Mouse (Mus musculus) kidney, postnatal 4 days (tissue): ENCODE measurements at regions not wholly inside any gene's neighbourhood (a gene's known extent, or its start where the extent isn't known, plus 50 kb on each side); places are given as distances from the start of the nearest gene placed in this dataset.

Experiments used
- DNase-seq, 2 experiments: peaks; one replicate each; pipeline ENCODE4 v3.0.0; 2021; ENCODE audit warnings: mixed read lengths in 2 of 2

DNA sequence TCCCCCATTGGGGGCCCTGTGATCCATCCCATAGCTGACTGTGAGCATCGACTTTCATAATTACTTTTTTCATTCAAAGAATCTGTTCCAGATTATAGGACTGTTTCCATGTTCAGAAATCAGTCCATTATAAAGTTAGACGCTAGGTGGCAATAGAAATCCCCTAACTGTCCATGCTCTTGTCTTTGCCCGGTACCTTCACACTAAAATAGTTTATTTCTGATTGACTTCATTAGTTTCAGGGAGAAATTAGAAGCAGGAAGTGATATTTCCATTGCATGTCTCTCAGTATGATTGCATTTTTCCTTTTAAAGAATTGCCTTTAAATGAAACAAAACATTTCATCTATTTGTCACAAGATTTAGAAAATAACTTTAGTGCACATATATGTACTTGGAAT, 131.7 kb downstream of the Fbxo8 start:
- no peak for DNase-seq

- DNase-seq, result no peak
Observed at GRCm38 (mm10) chr8:56684352-56684751, 133.5 kb downstream of the Fbxo8 start.

- no peak for DNase-seq
Observed at GRCm38 (mm10) chr8:56695436-56695835, 144.5 kb downstream of the Fbxo8 start.

GRCm38 (mm10) chr8:56700580-56701145, 149.8 kb downstream of the Fbxo8 start:
- no peak for DNase-seq

DNA sequence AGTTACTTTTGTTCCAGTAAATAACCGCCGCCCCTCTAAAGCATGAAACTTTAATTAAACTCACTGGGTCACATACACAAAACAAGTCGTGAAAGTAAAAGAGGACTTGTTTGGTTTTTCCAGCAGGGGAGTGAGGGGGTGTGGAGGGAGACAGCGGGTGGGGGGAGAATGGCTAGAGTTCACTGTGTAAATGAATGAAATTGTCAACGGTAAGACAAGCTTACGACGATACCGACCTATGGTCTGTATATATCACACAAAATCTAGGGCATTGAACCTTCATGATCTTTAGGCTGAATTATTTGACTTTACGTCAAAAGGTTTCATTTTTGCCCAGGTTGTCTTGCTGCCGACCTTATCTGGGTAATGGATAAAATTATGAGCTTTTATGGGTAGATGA, 155.5 kb downstream of the Fbxo8 start:
- DNase-seq, result no peak

GRCm38 (mm10) chr8:56706941-56707706, 156.2 kb downstream of the Fbxo8 start:
- DNase-seq, result no peak

DNA sequence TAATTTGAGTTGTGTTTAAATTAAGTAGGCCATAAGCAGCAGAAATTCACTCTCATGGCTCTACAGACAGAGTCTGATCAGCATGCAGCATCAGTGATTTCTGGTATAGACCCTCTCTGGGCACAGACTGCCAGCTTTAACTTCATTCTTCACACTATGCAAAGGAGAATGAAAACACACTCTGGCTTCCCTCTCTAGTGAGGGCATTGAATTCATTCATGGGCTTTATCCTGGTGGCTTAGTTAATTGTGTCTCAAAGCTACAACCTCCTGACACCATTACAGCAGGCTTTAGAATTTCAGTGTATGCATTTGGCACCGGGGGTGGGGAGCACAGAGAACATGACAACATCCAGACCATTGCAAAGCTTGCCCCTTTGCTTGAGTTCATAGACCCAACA, 169.1 kb downstream of the Fbxo8 start:
- DNase-seq, result no peak

GRCm38 (mm10) chr8:56722473-56723236, 171.8 kb downstream of the Fbxo8 start:
- no peak for DNase-seq

DNA sequence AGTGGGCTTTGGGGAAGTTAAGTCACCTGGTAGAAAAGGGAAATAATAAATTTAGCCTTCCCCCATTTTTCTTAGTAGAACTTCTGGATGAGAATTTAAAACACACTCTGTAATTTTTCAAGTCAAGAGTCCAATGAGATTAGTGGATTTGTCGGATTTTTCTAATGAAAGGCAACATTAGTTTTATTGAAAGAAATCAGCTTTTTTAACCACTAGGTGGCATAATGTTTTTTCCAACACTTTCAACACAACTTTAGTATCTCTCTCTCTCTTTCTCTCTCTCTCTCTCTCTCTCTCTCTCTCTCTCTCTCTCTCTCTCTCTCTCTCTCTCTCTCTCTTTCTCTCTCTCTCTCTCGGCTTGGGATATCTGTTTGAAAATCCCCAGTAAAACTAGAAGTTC, 173.7 kb downstream of the Fbxo8 start:
- DNase-seq, result no peak

- no peak for DNase-seq
Observed at GRCm38 (mm10) chr8:56733318-56733717, 182.4 kb downstream of the Fbxo8 start.

DNA sequence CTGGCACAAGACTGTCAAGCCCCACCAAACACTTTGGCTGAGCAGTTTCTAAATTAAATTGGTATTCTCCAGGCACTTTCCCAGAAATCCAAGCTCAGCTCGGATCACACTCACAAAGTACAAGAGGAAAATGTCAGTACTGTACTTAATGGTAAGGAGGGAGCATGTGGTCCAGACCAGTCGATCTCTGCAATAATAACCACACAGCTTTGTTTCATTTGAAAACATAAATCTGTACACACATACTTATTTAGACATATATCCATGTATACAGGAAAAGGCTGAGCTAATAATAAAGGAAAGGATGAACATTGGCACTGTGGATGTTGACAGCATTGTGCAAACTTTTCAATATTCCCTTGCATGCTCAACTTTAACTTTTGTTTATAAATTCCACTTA, 184.1 kb downstream of the Fbxo8 start:
- no peak for DNase-seq

DNA sequence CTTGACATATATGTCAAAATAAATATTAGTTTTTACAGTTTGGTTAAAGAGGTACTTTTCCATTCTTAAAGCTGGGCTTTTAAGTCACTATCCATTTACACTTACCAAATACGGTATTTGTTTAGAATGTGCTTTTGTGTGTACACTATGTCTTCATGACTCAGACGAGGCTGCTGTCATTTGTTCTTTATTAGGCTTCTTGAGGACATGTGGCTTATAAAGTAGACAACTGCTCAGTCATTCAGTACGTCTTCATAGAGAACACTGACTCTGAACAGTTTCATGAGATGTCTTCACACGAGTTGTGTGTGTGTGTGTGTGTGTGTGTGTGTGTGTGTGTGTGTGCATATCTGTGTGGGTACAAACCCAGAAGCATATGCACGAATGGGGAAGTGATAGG, 216.1 kb downstream of the Fbxo8 start:
- no peak for DNase-seq

- DNase-seq, result no peak
Observed at GRCm38 (mm10) chr8:56784441-56784840, 233.6 kb downstream of the Fbxo8 start.

DNA sequence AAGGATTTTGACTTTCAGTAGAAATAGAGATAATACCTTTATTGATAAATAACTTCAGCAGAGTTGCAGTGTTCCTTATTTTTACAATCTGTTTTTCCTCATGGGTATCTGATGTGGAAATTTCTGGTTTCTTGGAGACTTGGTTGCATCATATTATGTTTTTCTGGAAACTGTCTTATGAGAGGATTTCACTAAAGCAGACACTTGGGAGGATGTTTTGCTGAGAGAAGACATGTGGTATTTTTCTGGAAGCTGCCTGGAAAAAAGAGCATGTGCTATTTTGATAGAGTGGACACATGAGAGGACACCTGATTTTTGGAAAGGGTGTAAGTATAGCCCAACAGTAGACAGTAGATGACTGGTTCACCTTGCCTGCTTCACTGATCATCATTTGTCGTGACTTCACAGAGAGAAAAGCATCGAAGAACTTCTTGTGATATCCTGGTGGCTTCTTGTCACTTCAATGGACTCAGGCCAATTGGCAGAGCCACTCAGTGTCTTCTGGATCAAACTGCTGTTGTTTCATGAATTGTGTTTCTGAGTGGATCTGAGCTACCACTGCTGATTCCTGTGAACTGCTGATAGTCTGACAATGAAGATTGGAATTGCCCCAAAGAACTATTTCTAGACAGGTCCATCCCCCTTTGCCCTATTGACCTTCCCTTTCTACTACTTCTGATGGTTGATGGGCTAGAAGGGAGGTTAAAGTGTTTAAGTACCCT, 238.8 kb downstream of the Fbxo8 start:
- DNase-seq, result no peak

DNA sequence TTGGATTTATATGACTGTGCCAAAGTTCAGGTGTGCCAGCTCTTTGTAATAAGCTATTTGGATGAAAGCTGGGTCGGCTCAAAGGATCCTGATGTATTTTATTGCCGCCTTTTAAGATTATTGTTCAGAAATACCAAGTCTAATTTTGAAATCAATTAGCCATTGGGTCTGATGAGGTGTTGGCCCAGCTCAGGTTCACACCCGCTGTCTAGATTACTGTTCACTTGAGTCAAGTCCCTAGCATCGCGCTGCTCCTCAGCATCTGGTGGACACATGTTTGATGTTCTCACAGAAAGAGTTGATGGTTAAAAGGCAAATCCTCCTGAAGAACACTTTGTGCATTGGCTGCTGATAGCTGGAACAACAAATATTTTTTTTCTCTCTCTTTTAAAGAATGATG, 281.8 kb downstream of the Fbxo8 start:
- DNase-seq, result no peak

GRCm38 (mm10) chr8:56833129-56833528, 282.2 kb downstream of the Fbxo8 start:
- DNase-seq, result no peak

GRCm38 (mm10) chr8:56883449-56883848, 332.6 kb downstream of the Fbxo8 start:
- peak; percentile 35 to 50 for DNase-seq

- DNase-seq, result no peak
Observed at GRCm38 (mm10) chr8:56884195-56884594, 333.3 kb downstream of the Fbxo8 start.

DNA sequence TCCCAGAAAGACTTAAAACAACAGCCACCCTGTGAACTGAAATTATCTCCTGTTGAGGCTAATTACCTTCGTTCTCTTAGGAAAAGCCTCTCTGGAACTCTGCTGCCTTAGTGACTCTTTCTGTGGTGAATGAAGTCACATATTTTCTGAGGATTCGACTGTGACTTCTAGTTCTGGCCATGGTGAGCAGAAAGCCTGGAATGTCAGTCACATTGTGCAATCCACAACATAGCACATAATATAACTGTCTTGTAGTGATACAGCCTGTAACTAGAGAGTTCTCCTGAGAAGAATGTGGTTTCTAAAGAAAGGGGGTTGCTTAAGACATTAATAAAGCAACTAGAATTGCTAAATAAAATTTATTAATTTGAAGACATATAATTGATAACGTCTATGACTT, 342.7 kb downstream of the Fbxo8 start:
- no peak for DNase-seq

DNA sequence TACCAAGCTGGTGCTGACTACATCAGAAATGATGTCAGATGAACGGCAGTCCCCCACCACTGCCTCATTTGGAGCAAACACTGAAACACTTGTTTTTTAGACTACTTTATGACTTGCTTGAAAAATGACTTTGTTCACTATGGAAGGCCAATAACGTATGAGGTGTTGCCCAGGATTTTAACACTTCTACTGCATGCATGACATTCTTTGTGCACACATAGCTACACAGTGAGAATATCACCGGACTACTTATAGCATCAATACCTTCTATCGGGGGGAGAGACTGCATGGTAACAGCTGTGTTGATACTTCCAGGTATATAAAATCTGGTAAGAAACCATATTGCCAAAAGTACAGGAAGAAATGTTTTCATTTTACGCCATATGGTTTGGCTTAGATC, 364.5 kb downstream of the Fbxo8 start:
- no peak for DNase-seq

- no peak for DNase-seq
Observed at GRCm38 (mm10) chr8:56915989-56916388, 365.1 kb downstream of the Fbxo8 start.

GRCm38 (mm10) chr8:56924724-56925123, 373.8 kb downstream of the Fbxo8 start:
- no peak for DNase-seq

GRCm38 (mm10) chr8:56927166-56927565, 376.3 kb downstream of the Fbxo8 start:
- DNase-seq, result no peak
